Mouse (Mus musculus) erythroblast, embryonic 14.5 days (primary cell): Measurements from ENCODE around the gene Gm11563.

ENCODE experiments used
- GATA1 ChIP-seq: IDR thresholded peaks from 2 replicates; pipeline ENCODE4 v1.6.1; 2012; ENCODE audit warnings: low read length, inconsistent platforms, mixed read lengths
- TAL1 ChIP-seq: IDR thresholded peaks from 3 replicates; pipeline ENCODE4 v1.6.1; 2012; ENCODE audit warnings: low read length, inconsistent platforms, mixed read lengths

DNA sequence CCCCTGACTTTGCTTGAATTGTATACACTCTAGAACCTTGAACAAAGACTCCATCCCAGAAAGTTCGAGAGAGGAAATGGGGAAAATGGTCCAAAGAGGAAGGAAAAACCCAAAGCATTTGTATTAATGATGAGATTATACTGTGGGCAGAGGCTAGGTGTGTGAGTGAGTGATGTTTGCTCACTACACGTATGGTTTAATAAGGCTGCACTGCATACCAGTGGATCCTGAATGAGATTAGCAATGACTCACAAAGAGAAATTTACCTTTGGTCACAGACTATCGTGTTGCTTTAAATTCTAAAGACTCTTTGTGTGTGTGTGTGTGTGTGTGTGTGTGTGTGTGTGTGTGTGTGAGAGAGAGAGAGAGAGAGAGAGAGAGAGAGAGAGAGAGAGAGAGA is 27.9 kb downstream of the Gm11563 start:
- TF ChIP-seq GATA1 (no peak), TAL1 (no peak)
